Mouse (Mus musculus): Measurements from ENCODE around the gene Lin7a.

- no peak for TF ChIP-seq CTCF (IDR thresholded peaks at IDR 0.05; ENCODE audit: low read depth)
- TF ChIP-seq EP300 (optimal IDR thresholded peaks at IDR 0.05) = no peak
Measured at GRCm38 (mm10) chr10:107223186-107223440, 48.4 kb upstream of the Lin7a start.
